Mouse (Mus musculus) heart, embryonic 15.5 days (tissue): Measurements from ENCODE around the gene Selenof. TPM values are rescaled to one million over a fixed set of nuclear protein-coding genes. Genes with fewer than 3 reads are reported as not detected.

Source experiments
- ATAC-seq: fragments of 200-750 bp; cut with Nextera tagmentation; replicated peaks from 2 replicates; pipeline ENCODE4 v1.8.0; 2017; ENCODE audit warnings: low read depth, moderate TSS enrichment; ENCODE audit not compliant: insufficient number of reproducible peaks, insufficient read depth, low FRiP score
- H3K27ac ChIP-seq: fragments of 300-500 bp; sonication (generic); 2 replicates; pipeline ENCODE4 v1.5.1; 2015; ENCODE audit warnings: mild to moderate bottlenecking, inconsistent platforms
- H3K27me3 ChIP-seq: fragments of 300-500 bp; sonication (generic); 2 replicates; pipeline ENCODE4 v1.6.1; 2015; ENCODE audit warnings: inconsistent platforms
- H3K36me3 ChIP-seq: fragments of 300-500 bp; sonication (generic); 2 replicates; pipeline ENCODE4 v1.6.1; 2015; ENCODE audit warnings: mild to moderate bottlenecking, inconsistent platforms
- H3K4me1 ChIP-seq: fragments of 300-500 bp; sonication (generic); replicated peaks from 2 replicates; pipeline ENCODE4 v1.6.1; 2015; ENCODE audit warnings: inconsistent platforms
- H3K4me2 ChIP-seq: fragments of 300-500 bp; sonication (generic); 2 replicates; pipeline ENCODE4 v1.6.1; 2015; ENCODE audit warnings: inconsistent platforms, mild to moderate bottlenecking, moderate library complexity
- H3K4me3 ChIP-seq: fragments of 300-500 bp; sonication (generic); 2 replicates; pipeline ENCODE4 v1.5.1; 2015; ENCODE audit warnings: mild to moderate bottlenecking, inconsistent platforms
- H3K9ac ChIP-seq: fragments of 300-500 bp; sonication (generic); 2 replicates; pipeline ENCODE4 v1.6.1; 2015; ENCODE audit warnings: mild to moderate bottlenecking, inconsistent platforms
- H3K9me3 ChIP-seq: fragments of 300-500 bp; sonication (generic); replicated peaks from 2 replicates; pipeline ENCODE4 v1.6.1; 2016; ENCODE audit warnings: inconsistent platforms
- WGBS: fragments of 180-500 bp; shearing (Covaris S2); methylation state at CpG from one replicate; pipeline ENCODE4 v1.1.7; 2015; ENCODE audit warnings: mixed read lengths; 5-methylcytosine and 5-hydroxymethylcytosine counted together
- polyA plus RNA-seq: library from polyadenylated mRNA; unstranded; fragments of >200 nt; fragmentation: Nextera tagmentation; extraction: Ambion mirVana; gene quantifications from 2 replicates; pipeline ENCODE4 v1.2.1, GENCODE M21; 2015

The Selenof gene
- polyA plus RNA-seq, 1 experiment from 2014 or later, result 415 TPM

- 53% methylated on average over 5 of the region's 5 CpGs for WGBS
Observed at GRCm38 (mm10) chr3:144644202-144644601, 74.1 kb downstream of the Selenof start.

More at GRCm38 (mm10) chr3:144644202-144644601, 74.1 kb downstream of the Selenof start:
- H3K4me3 ChIP-seq, result no peak overlapping the region
- no peaks in the 10 kb centered on the region for H3K36me3 ChIP-seq
- peak overlapping the region; percentile 79 for H3K27ac ChIP-seq
- H3K27me3 ChIP-seq, result no peaks in the 10 kb centered on the region
- H3K4me1 ChIP-seq, result peaks cover 16% of the 10 kb centered on the region
- H3K9ac ChIP-seq, result no peak overlapping the region
- no peak for ATAC-seq
- H3K4me2 ChIP-seq, result no peak overlapping the region
- no peaks in the 10 kb centered on the region for H3K9me3 ChIP-seq

Other genes starting within 250 kb of the Selenof start
- 6.1 and 6.9 TPM in 2 replicates for gene Hs2st1, start 123 bp upstream of the Selenof start, polyA plus RNA-seq
- 133 and 152 TPM in 2 replicates for gene Sh3glb1, start 150.0 kb downstream of the Selenof start, polyA plus RNA-seq
- gene Clca3a1, start 190.7 kb downstream of the Selenof start, polyA plus RNA-seq, result 17.3 and 19.6 TPM in 2 replicates
- gene Clca3a2, start 249.2 kb downstream of the Selenof start, polyA plus RNA-seq, result 7.5 and 15.0 TPM in 2 replicates